Mouse (Mus musculus): ENCODE measurements around the gene Sufu. TPM values are rescaled to one million over a fixed set of nuclear protein-coding genes. Genes with fewer than 3 reads are reported as not detected.

Sufu gene
- polyA plus RNA-seq, 1 experiment from 2014 or later = 33.8 TPM

GRCm38 (mm10) chr19:46523480-46524151 is 126.9 kb downstream of the Sufu start:
- H3K4me3 ChIP-seq (ENCODE audit: low read length) = peak overlapping the region; percentile 25
- ATAC-seq (ENCODE audit: low read depth) = peak; percentile 80

GRCm38 (mm10) chr19:46524152-46524544 is 127.5 kb downstream of the Sufu start:
- peaks cover 54% of the 10 kb centered on the region for H3K4me1 ChIP-seq (replicated peaks; ENCODE audit: control insufficient read depth, insufficient read depth, low read length)
- H3K9ac ChIP-seq (ENCODE audit: low read length) = peak overlapping the region; percentile 58
- no peak for ATAC-seq (ENCODE audit: low read depth)
- H3K27me3 ChIP-seq (ENCODE audit: control insufficient read depth, insufficient read depth, low read depth, low read length) = no peaks in the 10 kb centered on the region
- no peaks in the 10 kb centered on the region for H3K9me3 ChIP-seq (ENCODE audit: control insufficient read depth, low read length)
- peak overlapping the region; percentile 87 for H3K27ac ChIP-seq (ENCODE audit: low read length)
- peak overlapping the region; percentile 54 for H3K4me2 ChIP-seq (ENCODE audit: low read depth, low read length)
- H3K36me3 ChIP-seq (ENCODE audit: control insufficient read depth, insufficient read depth, low read length) = no peaks in the 10 kb centered on the region
- 16% methylated on average over 6 of the region's 6 CpGs for WGBS
- peak overlapping the region; percentile 25 for H3K4me3 ChIP-seq (ENCODE audit: low read length)

More at GRCm38 (mm10) chr19:46523480-46524151, 126.9 kb downstream of the Sufu start:
- H3K4me2 ChIP-seq (ENCODE audit: low read depth, low read length) = peak overlapping the region; percentile 54
- 9% methylated on average over 20 of the region's 20 CpGs for WGBS
- no peaks in the 10 kb centered on the region for H3K9me3 ChIP-seq (ENCODE audit: control insufficient read depth, low read length)
- peak overlapping the region; percentile 58 for H3K9ac ChIP-seq (ENCODE audit: low read length)
- peaks cover 54% of the 10 kb centered on the region for H3K4me1 ChIP-seq (replicated peaks; ENCODE audit: control insufficient read depth, insufficient read depth, low read length)
- no peaks in the 10 kb centered on the region for H3K36me3 ChIP-seq (ENCODE audit: control insufficient read depth, insufficient read depth, low read length)
- peak overlapping the region; percentile 87 for H3K27ac ChIP-seq (ENCODE audit: low read length)
- no peaks in the 10 kb centered on the region for H3K27me3 ChIP-seq (ENCODE audit: control insufficient read depth, insufficient read depth, low read depth, low read length)

GRCm38 (mm10) chr19:46524601-46525321 is 128.1 kb downstream of the Sufu start:
- Histone ChIP-seq H3K4me3 (ENCODE audit: low read length) (no peak overlapping the region), H3K36me3 (ENCODE audit: control insufficient read depth, insufficient read depth, low read length) (no peaks in the 10 kb centered on the region), H3K9ac (ENCODE audit: low read length) (peak overlapping the region; percentile 58; the same call in 1 of the 2 replicates), H3K4me1 (replicated peaks; ENCODE audit: control insufficient read depth, insufficient read depth, low read length) (peaks cover 58% of the 10 kb centered on the region), H3K4me2 (ENCODE audit: low read depth, low read length) (peak overlapping the region; percentile 54), H3K27me3 (ENCODE audit: control insufficient read depth, insufficient read depth, low read depth, low read length) (no peaks in the 10 kb centered on the region), H3K27ac (ENCODE audit: low read length) (peak overlapping the region; percentile 87), H3K9me3 (ENCODE audit: control insufficient read depth, low read length) (no peaks in the 10 kb centered on the region)
- peak; percentile 40 for ATAC-seq (ENCODE audit: low read depth)
- 31% methylated on average over 14 of the region's 14 CpGs for WGBS

- Histone ChIP-seq H3K4me2 (ENCODE audit: low read depth, low read length) (no peak overlapping the region), H3K4me1 (replicated peaks; ENCODE audit: control insufficient read depth, insufficient read depth, low read length) (peaks cover 70% of the 10 kb centered on the region), H3K9me3 (ENCODE audit: control insufficient read depth, low read length) (no peaks in the 10 kb centered on the region), H3K27me3 (ENCODE audit: control insufficient read depth, insufficient read depth, low read depth, low read length) (no peaks in the 10 kb centered on the region), H3K9ac (ENCODE audit: low read length) (no peak overlapping the region), H3K4me3 (ENCODE audit: low read length) (no peak overlapping the region), H3K36me3 (ENCODE audit: control insufficient read depth, insufficient read depth, low read length) (no peaks in the 10 kb centered on the region), H3K27ac (ENCODE audit: low read length) (peak overlapping the region; percentile 42; the same call in 1 of the 2 replicates)
- WGBS = 64% methylated on average over 10 of the region's 10 CpGs
- no peak for ATAC-seq (ENCODE audit: low read depth)
Observed at GRCm38 (mm10) chr19:46525691-46526631, 129.3 kb downstream of the Sufu start.

- peak overlapping the region; percentile 63 for H3K4me2 ChIP-seq (ENCODE audit: low read depth, low read length)
- H3K27me3 ChIP-seq (ENCODE audit: control insufficient read depth, insufficient read depth, low read depth, low read length) = no peaks in the 10 kb centered on the region
- H3K9me3 ChIP-seq (ENCODE audit: control insufficient read depth, low read length) = no peaks in the 10 kb centered on the region
- H3K36me3 ChIP-seq (ENCODE audit: control insufficient read depth, insufficient read depth, low read length) = no peaks in the 10 kb centered on the region
- ATAC-seq (ENCODE audit: low read depth) = no peak
- H3K27ac ChIP-seq (ENCODE audit: low read length) = no peak overlapping the region; the same call in 1 of the 2 replicates
- H3K4me3 ChIP-seq (ENCODE audit: low read length) = peak overlapping the region; percentile 32
- peak overlapping the region; percentile 61; the same call in 1 of the 2 replicates for H3K9ac ChIP-seq (ENCODE audit: low read length)
- 27% methylated on average over 17 of the region's 17 CpGs for WGBS
- H3K4me1 ChIP-seq (replicated peaks; ENCODE audit: control insufficient read depth, insufficient read depth, low read length) = peaks cover 83% of the 10 kb centered on the region
Observed at GRCm38 (mm10) chr19:46527632-46528528, 131.2 kb downstream of the Sufu start.

- peak; percentile 51 for ATAC-seq (ENCODE audit: low read depth)
- Histone ChIP-seq H3K4me3 (ENCODE audit: low read length) (peak overlapping the region; percentile 32), H3K9ac (ENCODE audit: low read length) (peak overlapping the region; percentile 61), H3K4me2 (ENCODE audit: low read depth, low read length) (peak overlapping the region; percentile 63), H3K4me1 (replicated peaks; ENCODE audit: control insufficient read depth, insufficient read depth, low read length) (peaks cover 83% of the 10 kb centered on the region), H3K27ac (ENCODE audit: low read length) (peak overlapping the region; percentile 94), H3K27me3 (ENCODE audit: control insufficient read depth, insufficient read depth, low read depth, low read length) (no peaks in the 10 kb centered on the region), H3K36me3 (ENCODE audit: control insufficient read depth, insufficient read depth, low read length) (no peaks in the 10 kb centered on the region), H3K9me3 (ENCODE audit: control insufficient read depth, low read length) (no peaks in the 10 kb centered on the region)
- WGBS = 3% methylated on average over 20 of the region's 20 CpGs
Observed at GRCm38 (mm10) chr19:46528529-46529213, 132.0 kb downstream of the Sufu start.

GRCm38 (mm10) chr19:46529601-46530448 is 133.1 kb downstream of the Sufu start:
- Histone ChIP-seq H3K9me3 (ENCODE audit: control insufficient read depth, low read length) (no peaks in the 10 kb centered on the region), H3K9ac (ENCODE audit: low read length) (peak overlapping the region; percentile 61), H3K4me1 (replicated peaks; ENCODE audit: control insufficient read depth, insufficient read depth, low read length) (peaks cover 75% of the 10 kb centered on the region), H3K27me3 (ENCODE audit: control insufficient read depth, insufficient read depth, low read depth, low read length) (no peaks in the 10 kb centered on the region), H3K4me2 (ENCODE audit: low read depth, low read length) (peak overlapping the region; percentile 63; the same call in 1 of the 2 replicates), H3K27ac (ENCODE audit: low read length) (peak overlapping the region; percentile 94), H3K4me3 (ENCODE audit: low read length) (no peak overlapping the region), H3K36me3 (ENCODE audit: control insufficient read depth, insufficient read depth, low read length) (no peaks in the 10 kb centered on the region)
- 32% methylated on average over 13 of the region's 13 CpGs for WGBS
- no peak for ATAC-seq (ENCODE audit: low read depth)
